Mouse (Mus musculus) embryo, embryonic 10 days (tissue): ENCODE measurements at regions not wholly inside any gene's neighbourhood (a gene's known extent, or its start where the extent isn't known, plus 50 kb on each side); places are given as distances from the start of the nearest gene placed in this dataset.

ENCODE experiments used
- DNase-seq: peaks from one replicate; pipeline ENCODE4 v3.0.0-alpha.2; 2015; ENCODE audit warnings: low spot score

GRCm38 (mm10) chr8:62284378-62285110, 161.6 kb upstream of the Anxa10 start:
- DNase-seq, result peak; percentile 64

DNA sequence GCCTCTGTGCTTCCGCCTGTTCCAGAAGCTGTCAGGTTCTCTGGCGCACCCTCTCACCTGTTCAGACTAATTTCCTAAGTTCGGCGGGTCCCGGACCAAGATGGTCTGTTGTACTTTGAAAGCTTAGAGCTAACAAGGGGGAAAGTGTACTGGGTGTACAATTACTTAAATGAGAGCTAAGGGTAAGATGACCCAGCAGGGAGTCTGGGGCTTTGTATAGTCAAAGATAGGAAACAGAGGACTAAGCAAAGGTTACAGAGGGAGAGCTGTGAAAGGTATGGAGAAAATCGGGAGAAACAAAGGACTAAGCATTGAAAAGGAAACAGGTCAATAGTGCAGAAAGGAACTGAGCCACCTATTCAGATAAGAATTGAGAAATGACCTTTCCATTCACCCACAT, 127.6 kb upstream of the Anxa10 start:
- no peak for DNase-seq
